Mouse (Mus musculus) testis, adult 2 months (tissue): Measurements from ENCODE around the gene Zkscan14.

ENCODE experiments used
- CTCF ChIP-seq: fragments of 200-500 bp; IDR thresholded peaks from 2 replicates; pipeline ENCODE4 v1.5.1; 2012; ENCODE audit warnings: low read depth, mild to moderate bottlenecking, inconsistent platforms, low read length, moderate library complexity; ENCODE audit not compliant: control insufficient read depth, insufficient read depth, insufficient replicate concordance
- POLR2A ChIP-seq: fragments of 200-500 bp; IDR thresholded peaks from 2 replicates; pipeline ENCODE4 v1.6.1; 2012; ENCODE audit warnings: low read depth, mild to moderate bottlenecking, inconsistent platforms, low read length, moderate library complexity; ENCODE audit not compliant: control insufficient read depth

- TF ChIP-seq CTCF = no peak
- TF ChIP-seq POLR2A = no peak
Observed at GRCm38 (mm10) chr5:145190373-145190772, 11.3 kb downstream of the Zkscan14 start.
